Mouse (Mus musculus): Measurements from ENCODE around the gene Chka. TPM values are rescaled to one million over a fixed set of nuclear protein-coding genes. Genes with fewer than 3 reads are reported as not detected.

Chka gene
- total RNA-seq, 2 experiments from 2014 or later, result 85.8 to 106 TPM

DNA sequence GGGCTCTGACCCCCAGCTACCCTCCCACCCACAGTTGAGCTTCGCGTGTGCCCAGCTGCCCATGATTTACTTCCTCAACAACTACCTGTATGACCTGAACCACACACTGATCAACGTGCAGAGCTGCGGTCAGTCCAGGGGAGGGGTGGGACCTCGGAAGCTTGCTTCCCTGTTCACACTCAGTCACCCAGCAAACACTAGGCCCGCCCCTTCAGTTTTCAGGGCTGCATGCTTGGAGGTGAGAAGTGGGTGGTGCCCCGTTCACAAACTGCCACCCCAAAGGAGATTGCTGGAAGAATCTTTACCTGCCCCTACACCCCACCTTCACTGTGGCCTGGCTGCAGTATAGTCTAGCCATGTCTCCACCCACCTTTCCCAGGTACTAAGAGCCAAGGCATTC, 90.7 kb downstream of the Chka start:
- no peak for DNase-seq (ENCODE audit: low spot score in 2 of 2)

- DNase-seq (ENCODE audit: low spot score in 2 of 2), result no peak
These were observed 91.6 kb downstream of the Chka start for GRCm38 (mm10) chr19:3942986-3943735.

Other genes starting within 250 kb of the Chka start
- gene Lrp5, start 165.2 kb upstream of the Chka start, total RNA-seq (2021), result 10 to 100 TPM in 1 of 2 experiments, 1 to 10 TPM in 1; 9.2 to 10.4 TPM
- 10 to 100 TPM; 23.4 to 24.3 TPM for gene 1810055G02Rik, start 143.5 kb upstream of the Chka start, total RNA-seq (2021)
- 10 to 100 TPM; 50.1 to 51.6 TPM for gene Kmt5b, start 84.4 kb upstream of the Chka start, total RNA-seq (2021)
- 10 to 100 TPM; 17.4 to 20.6 TPM for gene Tcirg1, start 55.4 kb downstream of the Chka start, total RNA-seq (2021)
- gene Ndufs8, start 61.0 kb downstream of the Chka start, total RNA-seq (2021), result 100 to 1,000 TPM; 144 to 147 TPM
- 1 to 10 TPM; 3.2 to 3.5 TPM for gene Aldh3b1, start 78.0 kb downstream of the Chka start, total RNA-seq (2021)
- gene Unc93b1, start 83.4 kb downstream of the Chka start, total RNA-seq (2021), result 10 to 100 TPM; 13.6 to 15.9 TPM
- gene Aldh3b3, start 106.9 kb downstream of the Chka start, total RNA-seq (2021), result not detected
- under 1 TPM; 0.53 to 0.99 TPM for gene Aldh3b2, start 120.6 kb downstream of the Chka start, total RNA-seq (2021)
- gene Acy3, start 134.8 kb downstream of the Chka start, total RNA-seq (2021), result 1 to 10 TPM; 2.1 to 2.6 TPM
- gene Tbx10, start 141.0 kb downstream of the Chka start, total RNA-seq (2021), result not detected
- gene Nudt8, start 148.8 kb downstream of the Chka start, total RNA-seq (2021), result 10 to 100 TPM in 1 of 2 experiments, 1 to 10 TPM in 1; 9.5 to 10.1 TPM
- 1 to 10 TPM in 1 of 2 experiments, under 1 TPM in 1; 0.97 to 1.3 TPM for gene Gm49405, start 148.9 kb downstream of the Chka start, total RNA-seq (2021)
- gene Doc2g, start 151.5 kb downstream of the Chka start, total RNA-seq (2021), result 1 to 10 TPM; 2.9 to 3.2 TPM
- 100 to 1,000 TPM; 257 TPM for gene Ndufv1, start 161.0 kb downstream of the Chka start, total RNA-seq (2021)
- gene Gstp1, start 186.2 kb downstream of the Chka start, total RNA-seq (2021), result 100 to 1,000 TPM; 455 to 471 TPM
- gene Gstp2, start 194.2 kb downstream of the Chka start, total RNA-seq (2021), result 10 to 100 TPM; 44.0 to 76.5 TPM
- not detected for gene Gstp3, start 207.8 kb downstream of the Chka start, total RNA-seq (2021)
- gene Cabp2, start 229.8 kb downstream of the Chka start, total RNA-seq (2021), result not detected
- 10 to 100 TPM; 36.2 to 38.7 TPM for gene Cdk2ap2, start 245.4 kb downstream of the Chka start, total RNA-seq (2021)
- 100 to 1,000 TPM; 174 to 181 TPM for gene Pitpnm1, start 248.2 kb downstream of the Chka start, total RNA-seq (2021)

Measured in layer of hippocampus, adult 18-20 months (tissue).